Mouse (Mus musculus) left cerebral cortex, adult 9 months (tissue): ENCODE measurements around the gene Lfng.

ENCODE experiments used
- DNase-seq, 2 experiments: peaks; one replicate each; pipeline ENCODE4 v3.0.0; 2022; ENCODE audit warnings: low spot score in 2 of 2

The Lfng gene

DNA sequence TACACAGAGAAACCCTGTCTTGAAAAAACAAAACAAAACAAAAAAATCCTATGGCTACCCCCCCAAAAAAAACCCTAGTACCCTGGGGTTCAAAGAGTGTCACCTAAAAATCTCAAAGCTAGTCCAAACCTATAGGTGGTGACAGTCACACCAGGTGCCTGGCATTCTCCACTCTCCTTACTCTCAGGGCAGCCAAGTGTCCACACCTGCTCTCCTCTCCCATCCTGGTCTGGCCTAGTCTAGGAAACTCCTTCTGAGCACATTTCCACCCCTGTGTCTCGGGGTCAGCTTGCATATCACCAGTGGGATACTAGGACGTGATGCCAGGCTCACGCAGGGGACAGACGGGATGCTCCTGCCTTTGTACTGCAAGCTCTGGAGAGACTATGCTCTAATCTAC, 32.2 kb downstream of the Lfng start:
- DNase-seq = no peak

DNA sequence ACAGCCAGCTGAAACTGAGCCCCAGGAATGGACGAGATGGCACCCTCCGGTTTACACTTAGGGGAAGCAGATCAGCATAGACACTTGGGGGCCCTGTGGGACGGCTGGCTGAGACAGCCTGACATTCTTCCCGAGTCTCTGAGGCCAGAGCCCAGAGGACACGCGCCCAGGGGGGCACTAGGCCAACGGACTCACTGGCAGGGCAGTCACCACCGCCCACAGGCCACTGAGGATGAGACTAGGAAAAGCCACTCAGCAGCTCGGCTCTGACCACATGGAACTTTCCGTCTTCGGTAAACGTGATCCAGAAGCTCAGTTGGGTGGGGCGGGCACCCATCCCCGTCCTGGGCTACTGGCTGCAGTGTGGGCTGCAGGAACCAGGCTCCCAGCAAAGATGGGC, 32.8 kb downstream of the Lfng start:
- DNase-seq = no peak

DNA sequence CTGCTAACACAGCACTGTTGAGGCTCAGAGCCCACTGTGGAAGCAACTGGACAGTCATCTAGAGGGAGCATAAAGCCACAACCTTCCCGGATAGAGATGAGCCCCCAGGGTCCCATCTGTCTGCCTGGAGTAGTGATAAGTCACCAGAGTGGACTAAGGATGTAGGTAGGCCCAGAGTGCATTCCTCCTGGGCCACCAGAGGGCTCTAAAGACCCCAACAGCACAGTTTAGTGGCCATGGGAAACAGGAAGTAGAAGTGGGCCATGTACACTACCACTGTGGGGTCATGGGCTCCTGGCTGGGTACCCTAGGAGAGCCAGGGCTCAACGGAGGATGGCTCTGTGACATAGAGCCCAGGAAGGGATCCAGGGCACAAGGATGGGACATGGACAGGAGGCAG, 33.7 kb downstream of the Lfng start:
- DNase-seq = no peak

DNA sequence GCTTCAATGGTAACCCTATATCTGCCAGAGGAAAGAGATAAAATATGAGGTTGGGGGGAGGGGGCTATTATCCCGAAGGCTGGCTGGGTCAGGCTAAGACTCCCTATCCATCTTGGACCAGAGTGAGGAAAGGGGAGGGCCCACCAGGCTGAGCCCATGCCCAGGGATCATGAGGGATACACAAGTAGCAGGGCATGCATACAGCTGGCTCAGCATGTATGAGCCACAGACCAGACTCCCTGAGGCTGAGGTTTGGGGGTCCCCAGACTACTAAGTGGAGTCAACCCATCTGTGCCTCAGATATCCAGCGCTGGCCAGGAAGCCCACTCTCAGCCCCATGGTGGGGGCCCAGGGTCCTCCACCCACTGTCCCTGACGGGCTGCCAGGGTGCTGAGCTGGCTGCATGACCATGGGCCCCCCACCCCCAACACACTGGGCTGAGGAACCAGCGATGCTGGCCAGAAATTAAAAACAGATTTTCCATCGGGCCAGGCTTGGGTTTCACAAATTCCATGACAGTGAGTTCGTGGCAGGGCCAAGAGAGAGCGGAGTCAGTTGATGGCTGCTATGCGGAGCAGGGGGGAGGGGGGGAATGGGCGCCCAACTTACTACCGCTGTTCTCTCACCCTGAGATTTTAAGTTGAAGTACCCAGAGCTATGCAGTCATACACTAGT, 34.3 kb downstream of the Lfng start:
- DNase-seq = no peak

DNA sequence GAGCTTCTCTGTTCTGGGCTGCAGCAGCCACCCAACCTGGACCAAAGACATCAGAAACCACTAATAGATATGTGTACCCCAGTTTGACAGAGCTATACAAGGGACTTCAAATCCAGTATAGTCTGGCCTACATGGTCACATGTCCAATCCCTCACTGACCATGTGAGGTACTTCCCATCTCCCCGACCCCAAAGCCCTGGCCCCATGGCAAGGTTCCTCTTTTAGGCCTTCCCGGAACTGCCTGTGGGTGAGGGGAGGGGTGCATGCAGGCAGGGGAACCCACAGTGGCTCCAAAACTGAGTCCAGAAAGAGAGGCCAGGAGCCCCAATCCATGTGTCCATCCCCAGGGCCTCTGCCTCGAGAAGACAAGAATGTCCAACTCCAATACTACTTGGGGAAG, 35.0 kb downstream of the Lfng start:
- no peak for DNase-seq

DNA sequence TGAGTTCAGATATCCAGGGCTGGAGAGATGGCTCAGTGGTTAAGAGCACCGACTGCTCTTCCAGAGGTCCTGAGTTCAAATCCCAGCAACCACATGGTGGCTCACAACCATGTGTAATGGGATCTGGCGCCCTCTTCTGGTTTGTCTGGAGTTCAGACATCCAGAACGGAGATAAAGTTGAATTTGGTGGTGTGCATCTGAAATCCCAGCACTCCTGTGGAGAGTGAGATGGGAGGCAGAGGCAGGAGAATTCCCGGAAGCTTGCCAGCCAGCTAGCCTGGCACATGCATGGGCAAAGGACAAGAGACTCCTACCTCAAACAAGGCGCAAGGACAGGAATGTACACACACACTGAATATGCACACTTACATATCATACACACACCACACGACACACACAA, 37.1 kb downstream of the Lfng start:
- DNase-seq = no peak

DNA sequence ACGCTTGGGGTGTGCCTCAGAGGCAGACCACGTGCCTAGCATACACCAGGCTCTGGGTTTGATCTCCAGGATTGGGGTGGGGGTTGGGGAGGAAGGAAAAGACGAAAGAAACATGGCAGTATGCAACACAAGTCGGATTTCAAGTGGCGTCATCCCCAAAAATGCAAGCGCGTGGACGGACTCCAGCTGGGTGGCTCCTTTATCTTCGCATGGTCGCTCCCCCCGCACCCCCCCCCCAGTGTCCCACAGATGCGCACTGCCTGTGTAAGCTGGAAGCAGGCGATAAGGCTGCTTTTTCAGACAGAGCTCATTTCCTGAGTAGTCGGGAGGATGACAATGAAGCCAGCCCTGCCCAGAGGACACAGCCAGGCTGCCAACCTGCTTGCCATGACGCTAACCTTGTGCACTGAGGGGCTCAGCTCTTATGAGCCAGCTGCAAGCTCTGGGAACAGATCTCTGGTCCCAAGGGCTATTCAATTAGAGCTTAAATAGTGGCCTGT, 37.6 kb downstream of the Lfng start:
- no peak for DNase-seq

DNA sequence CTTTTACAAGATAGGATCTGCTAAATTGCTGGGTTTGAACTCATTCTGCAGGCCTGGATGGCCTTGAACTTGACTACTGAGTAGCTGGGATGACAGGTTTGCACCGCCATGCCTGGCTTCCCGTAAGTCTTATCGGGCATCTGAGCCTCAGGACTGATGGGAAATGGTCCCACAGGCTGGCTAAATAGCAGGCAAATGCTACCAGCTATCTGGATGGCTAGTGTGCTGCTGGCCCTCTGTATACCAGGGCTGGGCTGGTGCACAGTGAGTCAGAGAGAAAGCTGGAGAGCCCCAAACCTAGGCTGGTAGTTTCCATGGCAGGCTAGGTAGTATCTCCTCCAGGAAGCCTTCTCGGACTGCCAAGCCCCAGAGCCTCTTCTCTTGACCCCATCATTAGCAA, 38.3 kb downstream of the Lfng start:
- DNase-seq = no peak

DNA sequence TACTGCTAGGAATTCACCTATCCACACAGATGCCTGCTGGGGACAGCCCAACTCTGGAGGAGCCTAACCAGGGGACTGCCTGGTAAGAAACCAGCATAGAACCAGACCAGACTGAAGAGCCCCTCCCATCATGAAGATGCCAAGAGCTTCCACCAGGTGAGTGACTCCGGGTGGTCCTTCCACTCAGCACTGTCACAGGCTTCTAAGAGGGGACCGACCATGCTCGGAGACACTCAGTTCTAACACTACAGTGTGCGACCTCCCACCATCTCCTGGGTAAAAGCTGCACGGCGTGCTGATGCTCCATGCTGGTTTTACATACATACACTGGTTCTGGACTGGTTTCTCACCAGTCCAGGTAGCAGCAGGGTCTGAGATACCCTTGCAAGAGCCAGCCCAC, 39.1 kb downstream of the Lfng start:
- no peak for DNase-seq

DNA sequence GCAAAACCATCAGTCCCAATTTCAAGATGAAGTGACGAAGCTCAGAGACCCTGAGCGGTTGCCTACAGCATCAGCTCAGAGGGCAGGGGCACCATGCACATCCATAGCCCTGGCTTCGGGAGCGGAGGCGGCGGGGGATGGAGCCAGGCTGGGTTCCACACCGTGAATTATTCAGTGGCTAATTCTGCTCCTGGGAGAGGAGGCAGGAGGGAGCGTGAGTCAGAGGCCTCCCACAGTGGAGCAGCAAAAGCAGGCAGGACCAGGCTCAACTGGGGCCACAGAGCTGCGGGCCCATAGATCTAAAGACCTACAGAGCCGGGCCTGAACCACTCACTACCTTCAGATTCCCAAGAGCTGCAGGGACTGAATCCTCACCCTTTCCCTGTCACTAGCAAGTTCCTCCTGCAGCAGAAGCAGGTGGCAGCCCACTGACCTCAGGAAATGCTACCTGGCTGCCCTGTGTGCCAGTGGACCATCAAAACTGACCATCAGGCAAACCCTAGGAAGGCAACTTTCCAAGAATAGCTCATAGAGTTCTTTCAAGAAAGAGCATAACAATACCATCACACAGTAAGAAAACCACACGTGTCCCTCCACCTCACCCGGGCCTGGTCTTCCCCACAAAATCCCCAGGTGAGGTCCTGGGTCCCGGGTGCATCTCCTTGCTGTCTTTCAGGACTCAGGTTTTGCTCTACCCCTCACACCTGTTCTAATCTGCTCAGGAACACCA, 40.1 kb downstream of the Lfng start:
- peak in 1 of 2 experiments; percentile 74 for DNase-seq

DNA sequence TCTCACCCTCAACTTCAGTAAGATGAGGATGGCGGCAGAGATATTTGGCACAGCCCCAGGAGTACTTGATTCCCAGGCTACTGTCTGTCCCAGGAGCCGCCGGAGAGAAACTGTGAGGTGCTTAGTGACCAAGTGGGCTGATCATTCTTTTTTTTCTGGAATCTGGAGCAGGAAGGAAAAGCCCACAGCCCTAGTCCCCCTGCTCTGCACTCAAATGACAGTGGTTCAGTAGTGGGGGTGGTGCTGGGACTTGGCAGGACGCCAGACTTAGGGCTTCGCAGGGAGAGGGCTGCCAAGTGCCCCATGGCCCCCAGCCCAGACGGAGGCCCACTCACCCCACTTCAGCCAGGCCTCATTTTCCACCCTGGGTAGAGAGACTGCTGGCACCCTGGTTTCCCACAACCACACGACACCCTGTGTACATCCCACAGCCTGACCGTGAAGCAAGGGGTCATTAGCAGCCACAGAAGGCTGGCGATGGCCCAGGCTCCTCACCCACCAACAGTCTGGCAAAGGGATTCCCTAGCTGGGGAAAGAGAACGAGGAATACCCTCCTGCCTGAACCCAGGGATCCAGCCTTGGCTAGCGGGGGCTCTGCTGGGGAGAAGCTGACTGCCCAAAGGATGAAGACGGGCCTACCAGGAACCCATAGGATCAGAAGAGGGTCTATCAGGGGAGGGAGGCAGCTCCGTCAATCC, 40.9 kb downstream of the Lfng start:
- DNase-seq = peak in 1 of 2 experiments; percentile 58

DNA sequence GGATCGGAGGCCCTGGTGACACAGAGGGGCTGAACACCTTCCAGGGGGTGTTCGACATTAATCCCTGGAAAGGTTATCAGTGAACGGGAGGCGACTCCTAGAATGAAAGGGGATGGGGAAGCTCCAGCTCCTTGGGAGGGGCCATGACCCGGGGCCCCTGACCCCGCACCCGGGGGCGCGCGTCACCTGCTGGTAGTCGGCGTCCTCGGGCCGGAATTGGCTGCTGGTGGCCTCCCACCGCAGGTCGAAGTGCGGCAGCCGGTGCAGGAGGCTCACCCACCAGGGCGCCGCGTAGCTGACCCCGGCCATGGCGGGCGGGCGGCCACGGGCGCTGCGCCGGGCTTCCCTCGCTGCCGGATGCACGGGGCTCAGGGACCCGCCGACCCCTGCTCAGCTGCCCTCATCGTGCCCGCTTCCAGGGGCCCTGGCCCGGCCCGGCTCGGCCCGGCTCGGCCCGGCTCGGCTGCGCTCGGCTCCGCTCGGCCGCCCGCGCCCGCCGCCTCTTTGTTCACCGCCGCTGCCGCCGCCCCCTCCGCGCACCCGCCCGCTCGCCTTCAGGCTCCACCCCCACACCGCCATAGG, 41.5 kb downstream of the Lfng start, which contains the start of gene Ttyh3:
TSS of gene Ttyh3 (minus strand) at position 513 of the 582 bp plus-strand sequence.
- no peak for DNase-seq

DNA sequence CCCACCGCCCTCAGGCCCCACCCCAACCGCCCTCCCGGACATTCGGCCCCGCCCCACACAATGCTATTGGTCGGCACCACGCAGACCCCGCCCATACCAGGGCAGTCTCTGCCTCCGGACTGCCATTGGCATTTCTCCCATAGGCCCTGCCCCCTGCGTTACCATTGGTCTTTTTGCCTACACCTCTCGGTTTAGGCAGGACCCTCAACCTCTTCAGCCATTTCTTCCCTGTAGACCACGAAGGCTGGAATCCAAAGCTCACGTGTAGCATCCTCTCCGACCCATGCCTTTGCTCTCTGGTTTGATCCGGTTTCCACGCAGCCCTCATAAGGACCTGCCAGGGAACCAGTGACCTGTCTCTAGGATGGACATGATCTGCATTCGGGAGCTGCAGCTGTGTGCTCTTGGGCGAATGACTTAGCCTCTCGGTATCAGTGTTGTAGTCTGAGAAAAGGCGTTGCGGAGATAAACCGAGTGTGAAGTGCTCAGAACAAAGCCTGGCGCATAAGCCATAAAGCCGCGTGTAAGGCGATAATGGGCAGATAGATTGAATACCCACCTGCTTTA, 42.1 kb downstream of the Lfng start:
- peak; percentile 93 to 96 for DNase-seq

DNA sequence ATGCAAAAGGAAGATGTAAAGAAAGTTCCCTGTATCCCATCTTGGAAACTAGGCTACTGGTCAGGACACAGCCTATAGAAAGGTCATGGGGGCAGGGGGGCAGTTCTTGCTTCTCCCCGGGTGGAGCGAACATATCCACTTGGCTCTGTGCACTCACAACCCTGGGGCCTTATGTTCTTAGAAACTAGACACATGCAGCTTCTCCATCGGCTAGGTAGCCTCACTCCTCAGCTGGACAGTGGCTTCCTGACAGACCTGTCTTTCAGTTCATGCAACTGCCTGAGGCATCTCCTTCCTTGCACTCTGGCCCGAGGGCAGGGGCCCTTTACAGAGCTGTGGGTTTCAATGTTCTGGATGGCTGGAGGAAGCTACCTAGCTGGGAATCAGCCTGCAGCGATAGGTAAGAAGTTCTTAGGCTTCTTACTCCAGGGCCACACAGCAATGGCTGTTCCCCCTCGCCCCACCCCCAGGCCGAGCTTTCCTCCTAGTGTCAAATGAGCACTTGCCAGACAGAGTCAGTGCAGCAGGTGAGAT, 42.8 kb downstream of the Lfng start:
- DNase-seq = no peak

DNA sequence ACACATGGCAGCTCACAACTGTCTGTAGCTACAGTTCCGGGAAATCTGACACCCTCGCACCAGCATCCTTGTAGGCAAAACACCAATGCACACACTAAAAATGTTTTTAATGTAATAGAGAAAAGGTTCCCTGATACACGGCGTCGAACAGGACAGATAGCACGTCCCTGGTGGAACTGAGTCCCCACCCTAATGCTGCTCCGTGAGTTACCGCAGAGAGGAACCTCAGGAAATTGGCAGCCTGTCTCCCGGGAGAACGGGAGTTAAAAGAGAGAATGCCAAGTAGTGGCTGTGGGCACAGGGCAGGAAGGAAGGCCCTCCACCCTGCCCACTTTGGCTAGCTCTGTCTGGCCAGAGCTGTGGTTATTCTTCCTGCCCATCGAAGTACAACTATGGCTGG, 44.1 kb downstream of the Lfng start:
- no peak for DNase-seq

DNA sequence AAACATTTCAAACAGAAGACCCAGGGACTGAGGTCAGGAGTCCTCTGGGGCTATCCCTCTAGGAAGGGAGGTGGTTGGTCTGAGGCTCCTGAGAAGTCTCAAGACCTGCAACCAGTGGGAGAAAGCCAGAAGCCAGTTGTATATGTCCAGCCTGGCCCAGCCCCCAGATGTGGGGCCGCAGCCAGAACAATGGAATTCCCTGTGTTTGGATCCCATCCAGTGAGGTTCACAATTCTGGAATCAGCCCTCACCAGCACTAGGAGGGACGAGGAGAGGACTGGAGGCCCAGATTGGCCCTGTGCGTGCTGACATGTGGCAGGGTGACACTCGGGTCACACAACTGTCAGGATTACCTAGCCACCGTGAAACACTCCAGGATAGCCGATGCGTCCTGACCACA, 45.5 kb downstream of the Lfng start:
- no peak for DNase-seq

DNA sequence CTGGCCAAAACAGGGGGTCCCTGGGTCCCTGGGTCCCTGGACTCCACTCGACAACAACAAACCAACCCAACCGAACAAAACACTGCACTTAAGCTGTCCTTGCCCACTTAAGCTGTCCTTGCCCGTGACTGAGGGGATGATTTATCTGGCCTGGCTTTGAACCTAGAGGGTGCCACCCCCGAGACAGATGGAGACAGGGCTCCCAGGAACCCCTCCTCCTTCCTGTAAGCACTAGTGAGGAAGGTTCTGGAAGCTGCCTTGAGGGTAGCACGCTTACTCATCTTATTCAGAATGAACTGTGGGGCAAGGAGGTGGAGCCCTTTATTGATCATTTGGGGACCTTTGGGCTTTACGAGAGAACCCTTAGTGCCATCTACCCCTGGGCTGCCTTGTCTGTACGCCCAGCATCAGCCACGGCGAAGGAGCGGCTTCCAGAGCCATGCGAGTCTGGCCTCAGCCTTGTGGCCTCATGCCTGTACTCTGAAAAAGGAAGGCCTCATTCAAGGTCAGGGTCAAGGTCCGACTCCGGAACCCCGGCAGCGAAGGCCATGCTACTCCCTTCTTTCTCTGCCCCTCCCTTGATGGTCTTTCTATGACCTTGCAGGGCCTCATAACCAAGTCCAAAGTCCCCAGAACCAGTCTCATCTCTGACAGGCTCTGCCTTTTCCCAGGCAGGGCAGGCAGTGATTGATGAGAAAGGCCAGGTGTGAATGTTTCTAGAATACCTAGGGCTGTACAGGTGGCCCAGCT, 47.2 kb downstream of the Lfng start:
- DNase-seq = no peak

DNA sequence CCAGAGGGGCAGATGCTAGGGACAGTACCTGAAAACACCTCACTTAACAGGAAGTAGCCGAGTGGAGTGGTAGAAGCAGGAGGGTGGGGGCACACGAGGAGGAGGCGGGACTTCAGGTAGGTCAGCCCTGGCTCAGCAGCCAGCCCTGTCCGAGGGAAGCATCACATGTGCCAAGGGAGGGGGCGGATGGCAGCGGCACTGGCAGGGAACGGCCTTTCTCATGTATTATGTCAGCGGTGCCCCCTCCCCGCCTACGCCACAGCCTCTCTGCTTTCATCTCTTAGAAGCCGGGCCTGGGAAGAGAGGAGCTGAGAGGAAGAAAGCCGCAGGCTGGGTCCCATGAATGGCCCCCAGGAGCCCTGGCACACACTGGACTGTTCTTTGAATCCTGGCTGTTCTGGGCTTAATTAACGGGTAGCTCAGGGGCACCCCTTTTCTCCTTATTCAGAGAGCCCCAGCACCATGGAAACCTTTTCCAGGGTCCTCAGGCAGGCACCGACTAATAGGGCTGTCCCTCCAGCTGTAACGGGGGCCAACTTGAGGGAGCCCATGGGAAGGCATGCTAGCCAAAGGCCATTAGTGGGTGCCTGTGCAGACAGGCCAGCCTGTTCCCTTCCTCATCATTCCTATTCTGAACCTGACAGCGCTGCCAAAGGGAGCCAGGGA, 52.6 kb downstream of the Lfng start:
- DNase-seq = peak in 1 of 2 experiments; percentile 81

DNA sequence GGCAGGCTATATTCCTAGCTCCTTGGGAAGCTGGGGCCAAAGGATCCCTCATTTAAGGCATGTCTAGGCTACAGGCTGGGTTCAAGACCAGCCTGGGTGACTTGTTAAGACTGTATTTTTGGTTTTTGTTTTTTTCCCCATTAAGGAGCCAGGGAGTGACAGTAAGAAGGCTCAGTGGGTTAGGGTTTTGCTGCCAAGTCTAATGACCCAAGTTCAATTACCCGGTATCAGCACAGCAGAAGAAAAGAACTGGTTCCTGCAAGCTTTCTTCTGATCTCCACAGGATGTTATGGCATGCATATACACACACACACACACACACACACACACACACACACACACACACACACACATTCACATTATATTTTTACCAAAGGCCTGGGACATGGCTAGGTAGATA, 53.3 kb downstream of the Lfng start:
- no peak for DNase-seq

DNA sequence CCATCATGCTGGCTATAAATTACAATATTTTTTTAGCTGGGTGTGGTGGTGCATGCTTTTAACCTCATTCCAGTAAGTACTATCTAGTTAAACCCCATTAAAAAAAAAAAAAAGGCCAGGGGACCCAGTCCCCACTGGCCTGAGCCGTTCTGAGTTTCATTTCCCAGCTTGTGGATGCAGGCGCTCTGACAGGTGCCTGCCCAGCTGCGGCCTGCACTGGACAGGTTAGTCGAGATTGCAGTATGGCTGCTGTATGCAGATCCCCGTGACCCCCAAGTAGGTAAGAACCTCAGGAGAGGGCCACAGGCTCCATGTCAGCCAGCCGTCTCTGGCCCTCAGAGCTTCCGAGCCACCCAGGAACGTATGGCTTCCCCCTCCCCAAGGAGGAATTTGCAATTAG, 54.3 kb downstream of the Lfng start:
- DNase-seq = no peak
